Mouse (Mus musculus) forebrain, postnatal 0 days (tissue): ENCODE measurements around the gene Map4k3. TPM values are rescaled to one million over a fixed set of nuclear protein-coding genes. Genes with fewer than 3 reads are reported as not detected.

Experiments used
- ATAC-seq: fragments of 200-750 bp; cut with Nextera tagmentation; 2 replicates; pipeline ENCODE4 v1.8.0; 2017; ENCODE audit warnings: mild to moderate bottlenecking, moderate library complexity
- DNase-seq: peaks from one replicate; pipeline ENCODE4 v3.0.0-alpha.2; 2015
- H3K27ac ChIP-seq: fragments of 300-500 bp; sonication (generic); 2 replicates; pipeline ENCODE4 v1.5.1; 2014; ENCODE audit warnings: low read depth, mild to moderate bottlenecking, antibody characterized with exemption, low read length, moderate library complexity, mixed read lengths
- H3K27me3 ChIP-seq: fragments of 300-500 bp; sonication (generic); 2 replicates; pipeline ENCODE4 v1.6.1; 2014; ENCODE audit warnings: mild to moderate bottlenecking, low read length, mixed read lengths; ENCODE audit not compliant: insufficient read depth
- H3K36me3 ChIP-seq: fragments of 300-500 bp; sonication (generic); 2 replicates; pipeline ENCODE4 v1.6.1; 2014; ENCODE audit warnings: mild to moderate bottlenecking, moderate library complexity; ENCODE audit not compliant: insufficient read depth
- H3K4me1 ChIP-seq: fragments of 300-500 bp; sonication (generic); 2 replicates; pipeline ENCODE4 v1.6.1; 2014; ENCODE audit warnings: antibody characterized with exemption; ENCODE audit not compliant: insufficient read depth
- H3K4me2 ChIP-seq: fragments of 300-500 bp; sonication (generic); 2 replicates; pipeline ENCODE4 v1.6.1; 2014; ENCODE audit warnings: low read depth, mild to moderate bottlenecking, moderate library complexity
- H3K4me3 ChIP-seq: fragments of 300-500 bp; sonication (generic); 2 replicates; pipeline ENCODE4 v1.5.1; 2014; ENCODE audit warnings: low read depth, low read length, mixed read lengths
- H3K9ac ChIP-seq: fragments of 300-500 bp; sonication (generic); 2 replicates; pipeline ENCODE4 v1.6.1; 2014; ENCODE audit warnings: mild to moderate bottlenecking
- H3K9me3 ChIP-seq: fragments of 300-500 bp; sonication (generic); 2 replicates; pipeline ENCODE4 v1.6.1; 2016; ENCODE audit warnings: low read length
- CTCF ChIP-seq: sonication (generic); IDR thresholded peaks from 2 replicates; pipeline ENCODE4 v1.5.1; 2016; ENCODE audit warnings: antibody characterized with exemption, control low read depth, low read depth
- WGBS: fragments of 180-500 bp; shearing (Covaris S2); extraction: QIAGEN DNeasy Blood & Tissue Kit; methylation state at CpG from one replicate; pipeline ENCODE4 v1.1.7; 2014; 5-methylcytosine and 5-hydroxymethylcytosine counted together
- polyA plus RNA-seq: library from polyadenylated mRNA; unstranded; fragments of >200 nt; fragmentation: Nextera tagmentation; extraction: Ambion mirVana; gene quantifications from 2 replicates; pipeline ENCODE4 v1.2.1, GENCODE M21; 2015
- total RNA-seq: library from RNA; depleted of rRNA; stranded (reverse); fragments of >200 nt; gene quantifications from 2 replicates; pipeline ENCODE4 v1.2.3, GENCODE M21; 2014

Map4k3 gene
- total and polyA plus RNA-seq, 2 experiments from 2014 or later = 17.9 to 76.9 TPM

GRCm38 (mm10) chr17:80698930-80699329 is 29.4 kb downstream of the Map4k3 start:
- no peak overlapping the region for H3K9ac ChIP-seq
- H3K4me3 ChIP-seq = no peak overlapping the region
- H3K27me3 ChIP-seq = no peaks in the 10 kb centered on the region
- peaks cover 13% of the 10 kb centered on the region; the same call in 1 of the 2 replicates for H3K4me1 ChIP-seq
- H3K27ac ChIP-seq = no peak overlapping the region
- 50% methylated on average over 7 of the region's 7 CpGs for WGBS
- ATAC-seq (no peak), DNase-seq (no peak)
- TF ChIP-seq CTCF = no peak
- no peaks in the 10 kb centered on the region for H3K9me3 ChIP-seq
- H3K4me2 ChIP-seq = no peak overlapping the region
- no peaks in the 10 kb centered on the region for H3K36me3 ChIP-seq

- Histone ChIP-seq H3K4me3 (no peak overlapping the region), H3K9me3 (no peaks in the 10 kb centered on the region), H3K27me3 (no peaks in the 10 kb centered on the region), H3K9ac (no peak overlapping the region), H3K36me3 (no peaks in the 10 kb centered on the region), H3K27ac (0 out of 2 replicates have a peak overlapping the region, but pooled peaks have one; percentile 15), H3K4me2 (no peak overlapping the region), H3K4me1 (peaks cover 15% of the 10 kb centered on the region; the same call in 1 of the 2 replicates)
- WGBS = 53% methylated on average over 12 of the region's 12 CpGs
- DNase-seq (no peak), ATAC-seq (no peak)
- no peak for TF ChIP-seq CTCF
Observed at GRCm38 (mm10) chr17:80698191-80698901, 29.9 kb downstream of the Map4k3 start.

GRCm38 (mm10) chr17:80696956-80697355 is 31.3 kb downstream of the Map4k3 start:
- Histone ChIP-seq H3K27me3 (no peaks in the 10 kb centered on the region), H3K27ac (no peak overlapping the region), H3K4me2 (no peak overlapping the region), H3K4me1 (peaks cover 15% of the 10 kb centered on the region; the same call in 1 of the 2 replicates), H3K9ac (no peak overlapping the region), H3K9me3 (no peaks in the 10 kb centered on the region), H3K4me3 (no peak overlapping the region), H3K36me3 (no peaks in the 10 kb centered on the region)
- ATAC-seq (no peak), DNase-seq (no peak)
- WGBS = 97% methylated on average over 5 of the region's 5 CpGs
- TF ChIP-seq CTCF = no peak

GRCm38 (mm10) chr17:80696210-80696609 is 32.1 kb downstream of the Map4k3 start:
- WGBS = 87% methylated on average over 6 of the region's 6 CpGs
- Histone ChIP-seq H3K9ac (no peak overlapping the region), H3K4me3 (no peak overlapping the region), H3K27me3 (no peaks in the 10 kb centered on the region), H3K4me2 (no peak overlapping the region), H3K9me3 (no peaks in the 10 kb centered on the region), H3K36me3 (no peaks in the 10 kb centered on the region), H3K4me1 (peaks cover 15% of the 10 kb centered on the region; the same call in 1 of the 2 replicates), H3K27ac (no peak overlapping the region)
- no peak for TF ChIP-seq CTCF
- DNase-seq (no peak), ATAC-seq (no peak)

GRCm38 (mm10) chr17:80693707-80694106 is 34.6 kb downstream of the Map4k3 start:
- Histone ChIP-seq H3K4me1 (peaks cover 11% of the 10 kb centered on the region; the same call in 1 of the 2 replicates), H3K27ac (no peak overlapping the region), H3K27me3 (no peaks in the 10 kb centered on the region), H3K36me3 (no peaks in the 10 kb centered on the region), H3K9ac (no peak overlapping the region), H3K9me3 (no peaks in the 10 kb centered on the region), H3K4me2 (no peak overlapping the region), H3K4me3 (no peak overlapping the region)
- ATAC-seq (no peak), DNase-seq (no peak)
- no peak for TF ChIP-seq CTCF
- WGBS = 74% methylated on average over 7 of the region's 7 CpGs

- no peaks in the 10 kb centered on the region for H3K27me3 ChIP-seq
- no peak for TF ChIP-seq CTCF
- no peak overlapping the region for H3K4me3 ChIP-seq
- no peaks in the 10 kb centered on the region for H3K36me3 ChIP-seq
- no peaks in the 10 kb centered on the region for H3K9me3 ChIP-seq
- peaks cover 2% of the 10 kb centered on the region; the same call in 1 of the 2 replicates for H3K4me1 ChIP-seq
- no peak for DNase-seq
- no peak for ATAC-seq
- no peak overlapping the region for H3K27ac ChIP-seq
- no peak overlapping the region for H3K4me2 ChIP-seq
- no peak overlapping the region for H3K9ac ChIP-seq
- WGBS = 88% methylated on average over 13 of the region's 13 CpGs
Observed at GRCm38 (mm10) chr17:80692183-80692582, 36.1 kb downstream of the Map4k3 start.

- H3K4me1 ChIP-seq = peaks cover under 1% of the 10 kb centered on the region; the same call in 1 of the 2 replicates
- WGBS = 81% methylated on average over 11 of the region's 11 CpGs
- ATAC-seq = no peak
Observed at GRCm38 (mm10) chr17:80688701-80689100, 39.6 kb downstream of the Map4k3 start.

More at GRCm38 (mm10) chr17:80688701-80689100, 39.6 kb downstream of the Map4k3 start:
- TF ChIP-seq CTCF = no peak
- no peaks in the 10 kb centered on the region for H3K27me3 ChIP-seq
- no peak for DNase-seq
- H3K4me2 ChIP-seq = no peak overlapping the region
- H3K4me3 ChIP-seq = no peak overlapping the region
- no peak overlapping the region for H3K27ac ChIP-seq
- H3K9me3 ChIP-seq = no peaks in the 10 kb centered on the region
- H3K9ac ChIP-seq = no peak overlapping the region
- H3K36me3 ChIP-seq = no peaks in the 10 kb centered on the region
